Mouse (Mus musculus): Measurements from ENCODE around the gene Mei1. TPM values are rescaled to one million over a fixed set of nuclear protein-coding genes. Genes with fewer than 3 reads are reported as not detected.

Mei1 gene
- polyA plus RNA-seq, 1 experiment from 2014 or later: 0.04 TPM

DNA sequence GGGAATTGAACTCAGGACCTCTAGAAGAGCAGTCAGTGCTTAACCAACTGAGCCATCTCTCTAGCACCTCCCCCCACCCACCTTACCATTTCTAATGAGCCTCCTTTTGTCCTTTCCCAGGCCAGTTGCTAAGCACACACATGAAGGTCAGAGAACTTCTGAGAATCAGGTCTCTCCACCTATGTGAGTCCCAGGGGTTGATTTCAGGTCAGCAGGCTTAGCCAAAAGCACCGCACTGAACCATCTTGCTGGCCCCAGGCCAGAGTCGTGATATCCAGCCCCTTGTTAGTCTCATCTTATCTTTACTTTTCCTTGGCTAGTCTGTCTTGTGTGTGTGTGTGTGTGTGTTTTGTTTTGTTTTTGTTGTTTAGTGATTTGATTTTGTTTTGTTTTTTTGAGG, 75.6 kb downstream of the Mei1 start:
- no peak for ATAC-seq (ENCODE audit: borderline replicate concordance, extremely low read depth, low FRiP score, low TSS enrichment)
- 14% methylated on average over 2 of the region's 2 CpGs for WGBS

GRCm38 (mm10) chr15:82145851-82146769, 76.3 kb downstream of the Mei1 start:
- peak overlapping the region; percentile 91 for H3K27ac ChIP-seq
- WGBS: 6% methylated on average over 11 of the region's 11 CpGs
- H3K27me3 ChIP-seq: no peaks in the 10 kb centered on the region
- peak; percentile 7; the same call in 1 of the 2 replicates for ATAC-seq (ENCODE audit: borderline replicate concordance, extremely low read depth, low FRiP score, low TSS enrichment)
- peak overlapping the region; percentile 90 for H3K4me3 ChIP-seq
- peak overlapping the region; percentile 22; the same call in 1 of the 2 replicates for H3K9ac ChIP-seq
- H3K4me2 ChIP-seq: peak overlapping the region; percentile 80
- H3K36me3 ChIP-seq: no peaks in the 10 kb centered on the region
- H3K9me3 ChIP-seq: no peaks in the 10 kb centered on the region
- H3K4me1 ChIP-seq: peaks cover 36% of the 10 kb centered on the region

More for the DNA sequence above, 75.6 kb downstream of the Mei1 start:
- no peaks in the 10 kb centered on the region for H3K27me3 ChIP-seq
- H3K4me1 ChIP-seq: peaks cover 36% of the 10 kb centered on the region
- H3K9ac ChIP-seq: no peak overlapping the region
- H3K9me3 ChIP-seq: no peaks in the 10 kb centered on the region
- no peaks in the 10 kb centered on the region for H3K36me3 ChIP-seq
- no peak overlapping the region for H3K4me3 ChIP-seq
- no peak overlapping the region for H3K4me2 ChIP-seq
- peak overlapping the region; percentile 91 for H3K27ac ChIP-seq

GRCm38 (mm10) chr15:82146770-82147610, 77.2 kb downstream of the Mei1 start, which contains the start of gene Srebf2:
Gene Srebf2, plus strand, starts transcription at chr15:82147181.
- peak; percentile 97 for ATAC-seq (ENCODE audit: borderline replicate concordance, extremely low read depth, low FRiP score, low TSS enrichment)
- H3K27ac ChIP-seq: peak within 1 kb of the TSS; percentile 93
- H3K9me3 ChIP-seq: no peaks in the 10 kb centered on the region
- peak within 1 kb of the TSS; percentile 80 for H3K4me2 ChIP-seq
- no peaks in the 10 kb centered on the region for H3K36me3 ChIP-seq
- H3K9ac ChIP-seq: peak within 1 kb of the TSS; percentile 81
- WGBS: under 1% methylated on average over 79 of the region's 79 CpGs
- H3K4me1 ChIP-seq: peaks cover 36% of the 10 kb centered on the region
- H3K4me3 ChIP-seq: peak within 1 kb of the TSS; percentile 90
- no peaks in the 10 kb centered on the region for H3K27me3 ChIP-seq

DNA sequence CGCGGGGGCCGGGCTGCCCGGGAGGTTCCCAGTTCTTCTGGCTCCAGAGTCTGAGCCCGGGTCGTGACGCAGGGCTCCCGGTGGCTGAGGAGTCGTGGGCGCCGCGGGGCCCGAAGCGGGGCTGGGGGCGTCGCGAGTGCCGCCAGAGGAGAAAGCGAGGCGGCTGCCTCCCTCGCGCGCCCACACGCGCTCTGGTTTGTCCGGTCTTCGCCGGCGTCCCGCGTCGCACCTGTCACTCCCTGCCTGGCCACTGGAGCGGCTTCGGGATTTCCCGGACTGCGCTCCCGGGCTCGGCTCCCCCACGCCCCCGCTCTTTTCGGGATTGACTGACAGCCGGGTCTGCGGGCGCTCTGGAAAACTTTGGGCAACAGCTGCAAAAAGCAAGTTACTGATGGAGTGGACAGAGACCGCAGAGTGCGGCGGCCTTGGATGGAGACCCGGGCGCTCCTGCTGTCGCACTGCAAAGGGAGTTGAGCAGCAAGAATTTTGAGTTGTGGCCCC, 77.9 kb downstream of the Mei1 start:
- Histone ChIP-seq H3K4me1 (peaks cover 36% of the 10 kb centered on the region), H3K27ac (peak overlapping the region; percentile 93), H3K9me3 (no peaks in the 10 kb centered on the region), H3K4me3 (peak overlapping the region; percentile 90), H3K36me3 (no peaks in the 10 kb centered on the region), H3K4me2 (peak overlapping the region; percentile 80), H3K9ac (peak overlapping the region; percentile 81), H3K27me3 (no peaks in the 10 kb centered on the region)
- WGBS: under 1% methylated on average over 42 of the region's 50 CpGs
- ATAC-seq (ENCODE audit: borderline replicate concordance, extremely low read depth, low FRiP score, low TSS enrichment): peak; percentile 12; the same call in 1 of the 2 replicates

DNA sequence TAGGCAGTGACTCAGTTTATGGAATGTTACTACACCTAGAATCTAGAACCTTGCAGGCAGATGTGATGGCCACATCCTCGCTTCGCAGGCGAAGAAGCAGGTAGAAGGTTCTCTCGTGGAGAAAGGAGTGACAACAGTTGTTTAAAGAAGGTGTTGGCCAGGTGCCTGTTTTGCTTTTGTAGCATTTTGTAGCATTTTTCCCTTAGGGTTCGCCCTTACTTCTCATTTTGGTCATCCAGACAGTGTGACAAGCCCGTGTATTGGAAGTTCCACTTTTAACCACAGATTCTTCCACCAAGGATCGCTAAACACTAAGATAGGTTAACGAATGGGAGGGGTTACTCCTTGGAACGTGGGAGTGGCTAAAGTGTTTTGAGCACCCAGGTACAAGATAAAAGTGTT, 78.7 kb downstream of the Mei1 start:
- WGBS: 11% methylated on average over 9 of the region's 9 CpGs
- peak overlapping the region; percentile 90 for H3K4me3 ChIP-seq
- H3K4me2 ChIP-seq: peak overlapping the region; percentile 80
- ATAC-seq (ENCODE audit: borderline replicate concordance, extremely low read depth, low FRiP score, low TSS enrichment): no peak
- H3K4me1 ChIP-seq: peaks cover 36% of the 10 kb centered on the region
- no peaks in the 10 kb centered on the region for H3K9me3 ChIP-seq
- H3K27ac ChIP-seq: peak overlapping the region; percentile 93; the same call in 1 of the 2 replicates
- no peaks in the 10 kb centered on the region for H3K36me3 ChIP-seq
- no peaks in the 10 kb centered on the region for H3K27me3 ChIP-seq
- peak overlapping the region; percentile 81 for H3K9ac ChIP-seq

- H3K9me3 ChIP-seq: no peaks in the 10 kb centered on the region
- no peak overlapping the region for H3K27ac ChIP-seq
- peaks cover 46% of the 10 kb centered on the region for H3K4me1 ChIP-seq
- no peak overlapping the region for H3K4me3 ChIP-seq
- H3K36me3 ChIP-seq: no peaks in the 10 kb centered on the region
- no peaks in the 10 kb centered on the region for H3K27me3 ChIP-seq
- no peak for ATAC-seq (ENCODE audit: borderline replicate concordance, extremely low read depth, low FRiP score, low TSS enrichment)
- no peak overlapping the region for H3K9ac ChIP-seq
- H3K4me2 ChIP-seq: no peak overlapping the region
Observed at GRCm38 (mm10) chr15:82150042-82150441, 80.2 kb downstream of the Mei1 start.

DNA sequence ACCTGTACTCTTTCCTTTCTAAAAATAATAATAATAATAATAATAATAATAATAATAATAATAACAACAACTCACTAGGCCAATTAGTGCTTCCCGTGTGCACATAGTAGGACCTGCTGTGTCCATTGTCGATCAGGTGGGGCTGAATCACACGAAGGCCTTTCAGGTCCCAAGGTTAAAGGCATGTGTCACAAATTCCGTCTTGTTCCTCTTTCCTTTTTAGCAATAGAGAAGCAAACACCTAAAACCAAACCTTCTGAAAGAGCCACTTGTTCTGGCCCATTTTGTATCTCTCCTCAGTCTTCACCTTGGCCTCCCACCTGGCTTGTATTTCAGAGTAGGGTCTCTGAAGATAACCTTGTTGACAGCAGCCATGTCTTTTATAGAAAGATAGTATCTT, 81.4 kb downstream of the Mei1 start:
- Histone ChIP-seq H3K4me2 (no peak overlapping the region), H3K27ac (no peak overlapping the region), H3K27me3 (no peaks in the 10 kb centered on the region), H3K9ac (no peak overlapping the region), H3K9me3 (no peaks in the 10 kb centered on the region), H3K4me1 (peaks cover 38% of the 10 kb centered on the region), H3K36me3 (no peaks in the 10 kb centered on the region), H3K4me3 (no peak overlapping the region)
- ATAC-seq (ENCODE audit: borderline replicate concordance, extremely low read depth, low FRiP score, low TSS enrichment): no peak
- 85% methylated on average over 4 of the region's 4 CpGs for WGBS

DNA sequence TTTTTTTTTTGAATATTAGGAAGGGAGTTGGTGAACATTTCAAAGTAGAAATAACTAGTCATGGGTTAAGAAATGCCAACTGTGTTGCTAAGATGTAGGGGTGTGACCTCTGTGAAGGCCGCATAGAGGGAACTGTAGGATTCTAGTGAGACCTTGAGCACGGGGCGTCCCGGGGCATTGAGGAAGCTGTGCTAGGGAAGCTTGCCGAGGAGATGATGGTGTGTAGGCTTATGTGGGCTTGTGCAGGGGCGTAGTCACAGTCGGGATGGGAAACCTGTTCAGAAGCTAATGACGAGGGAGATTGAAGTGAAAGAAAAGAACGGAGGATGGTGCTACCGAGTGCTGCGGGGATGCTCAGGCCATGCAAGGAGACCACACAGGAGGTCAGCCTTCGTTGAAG, 82.2 kb downstream of the Mei1 start:
- no peak overlapping the region for H3K27ac ChIP-seq
- 82% methylated on average over 12 of the region's 12 CpGs for WGBS
- no peaks in the 10 kb centered on the region for H3K36me3 ChIP-seq
- no peak overlapping the region for H3K4me2 ChIP-seq
- H3K27me3 ChIP-seq: no peaks in the 10 kb centered on the region
- ATAC-seq (ENCODE audit: borderline replicate concordance, extremely low read depth, low FRiP score, low TSS enrichment): no peak
- H3K4me3 ChIP-seq: no peak overlapping the region
- H3K4me1 ChIP-seq: peaks cover 37% of the 10 kb centered on the region
- no peaks in the 10 kb centered on the region for H3K9me3 ChIP-seq
- H3K9ac ChIP-seq: no peak overlapping the region

- Histone ChIP-seq H3K9ac (no peak overlapping the region), H3K27me3 (no peaks in the 10 kb centered on the region), H3K9me3 (no peaks in the 10 kb centered on the region), H3K4me2 (no peak overlapping the region), H3K27ac (no peak overlapping the region), H3K4me3 (no peak overlapping the region), H3K36me3 (no peaks in the 10 kb centered on the region), H3K4me1 (peaks cover 40% of the 10 kb centered on the region)
- ATAC-seq (ENCODE audit: borderline replicate concordance, extremely low read depth, low FRiP score, low TSS enrichment): no peak
- 80% methylated on average over 7 of the region's 7 CpGs for WGBS
Observed at GRCm38 (mm10) chr15:82152435-82152834, 82.6 kb downstream of the Mei1 start.

DNA sequence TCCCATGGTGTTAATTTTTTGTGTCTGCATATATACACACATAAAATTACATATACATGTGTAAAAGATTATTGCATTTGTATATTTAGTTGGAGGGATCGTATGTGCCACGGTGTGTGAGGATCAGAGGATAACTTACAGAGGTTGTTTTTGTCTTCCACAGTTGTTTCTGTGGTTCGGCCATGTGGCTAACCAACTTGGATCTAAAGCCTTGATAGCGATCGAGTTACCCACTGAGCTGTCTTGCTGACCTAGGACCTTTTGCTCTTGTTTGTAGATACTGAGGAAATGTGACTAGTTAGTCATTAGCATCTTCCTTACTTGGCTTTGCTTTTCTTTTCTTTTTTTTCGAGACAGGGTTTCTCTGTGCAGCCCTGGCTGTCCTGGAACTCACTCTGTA, 86.5 kb downstream of the Mei1 start:
- Histone ChIP-seq H3K36me3 (no peaks in the 10 kb centered on the region), H3K27me3 (no peaks in the 10 kb centered on the region), H3K9ac (no peak overlapping the region), H3K9me3 (no peaks in the 10 kb centered on the region), H3K4me2 (no peak overlapping the region), H3K4me1 (peaks cover 57% of the 10 kb centered on the region), H3K4me3 (no peak overlapping the region), H3K27ac (no peak overlapping the region)
- WGBS: 89% methylated on average over 6 of the region's 6 CpGs
- no peak for ATAC-seq (ENCODE audit: borderline replicate concordance, extremely low read depth, low FRiP score, low TSS enrichment)

GRCm38 (mm10) chr15:82156902-82157301, 87.1 kb downstream of the Mei1 start:
- no peaks in the 10 kb centered on the region for H3K36me3 ChIP-seq
- no peak overlapping the region for H3K4me3 ChIP-seq
- no peak overlapping the region for H3K4me2 ChIP-seq
- no peak for ATAC-seq (ENCODE audit: borderline replicate concordance, extremely low read depth, low FRiP score, low TSS enrichment)
- WGBS: 67% methylated on average over 10 of the region's 10 CpGs
- H3K9ac ChIP-seq: no peak overlapping the region
- no peaks in the 10 kb centered on the region for H3K27me3 ChIP-seq
- H3K4me1 ChIP-seq: peaks cover 63% of the 10 kb centered on the region
- no peak overlapping the region for H3K27ac ChIP-seq
- no peaks in the 10 kb centered on the region for H3K9me3 ChIP-seq
